Mouse (Mus musculus): ENCODE results near the gene Fam71e1.

- TF ChIP-seq POLR2A (IDR thresholded peaks at IDR 0.05; ENCODE audit: control insufficient read depth in 1 of 2, insufficient read depth in 1 of 2, low read depth in 1 of 2, low read length in 2 of 2, poor library complexity in 1 of 2) (no peak), EP300 (IDR thresholded peaks at IDR 0.05; ENCODE audit: low read depth in 1 of 2, low read length in 2 of 2) (no peak)
Measured at GRCm38 (mm10) chr7:44523056-44523455, 26.7 kb downstream of the Fam71e1 start.
